Mouse (Mus musculus) liver, embryonic 14.5 days (tissue): ENCODE results near the gene Gpc6. TPM values are rescaled to one million over a fixed set of nuclear protein-coding genes. Genes with fewer than 3 reads are reported as not detected.

Source experiments
- ATAC-seq: fragments of 200-750 bp; cut with Nextera tagmentation; 2 replicates; pipeline ENCODE4 v1.8.0; 2017; ENCODE audit warnings: moderate number of reproducible peaks, mild to moderate bottlenecking, moderate library complexity; ENCODE audit not compliant: insufficient read depth
- DNase-seq, 3 experiments: peaks; one replicate each; pipeline ENCODE4 v3.0.0-alpha.2; 2012 to 2013; ENCODE audit warnings: low read depth in 3 of 3, low spot score in 3 of 3
- H3K27ac ChIP-seq: fragments of 300-500 bp; sonication (generic); 2 replicates; pipeline ENCODE4 v1.5.1; 2014; ENCODE audit warnings: moderate library complexity, mild to moderate bottlenecking, control low read depth, inconsistent platforms
- H3K27me3 ChIP-seq: fragments of 300-500 bp; sonication (generic); 2 replicates; pipeline ENCODE4 v1.6.1; 2014; ENCODE audit warnings: mild to moderate bottlenecking, low read length, moderate library complexity; ENCODE audit not compliant: control insufficient read depth, insufficient read depth
- H3K36me3 ChIP-seq: fragments of 300-500 bp; sonication (generic); replicated peaks from 2 replicates; pipeline ENCODE4 v1.6.1; 2014; ENCODE audit warnings: low read depth; ENCODE audit not compliant: control insufficient read depth, insufficient read depth
- H3K4me1 ChIP-seq, 2 experiments: fragments of 200-500 bp in 1 of 2; fragments of 300-500 bp in 1 of 2; sonication (generic) in 1 of 2; replicated peaks; 2 replicates each; pipeline ENCODE4 v1.6.1; 2012 to 2014; ENCODE audit warnings: antibody characterized with exemption in 1 of 2, inconsistent platforms in 1 of 2, low read length in 1 of 2; ENCODE audit not compliant: control insufficient read depth in 2 of 2, insufficient read depth in 2 of 2
- H3K4me2 ChIP-seq: fragments of 300-500 bp; sonication (generic); 2 replicates; pipeline ENCODE4 v1.6.1; 2014; ENCODE audit warnings: low read depth, mild to moderate bottlenecking, control low read depth, moderate library complexity
- H3K4me3 ChIP-seq, 2 experiments: fragments of 200-500 bp in 1 of 2; fragments of 300-500 bp in 1 of 2; sonication (generic) in 1 of 2; 2 replicates each; pipeline ENCODE4 v1.5.1; 2012 to 2014; ENCODE audit warnings: low read depth in 2 of 2, low read length in 2 of 2, mild to moderate bottlenecking in 2 of 2, control low read depth in 1 of 2, inconsistent platforms in 1 of 2, moderate library complexity in 1 of 2; ENCODE audit not compliant: insufficient read depth in 1 of 2
- H3K9ac ChIP-seq: fragments of 300-500 bp; sonication (generic); replicated peaks from 2 replicates; pipeline ENCODE4 v1.6.1; 2014; ENCODE audit warnings: mild to moderate bottlenecking, control low read depth, moderate library complexity
- H3K9me3 ChIP-seq: fragments of 300-500 bp; sonication (generic); 2 replicates; pipeline ENCODE4 v1.6.1; 2016; ENCODE audit warnings: low read length, mixed read lengths; ENCODE audit not compliant: control insufficient read depth
- CTCF ChIP-seq: IDR thresholded peaks from 2 replicates; pipeline ENCODE4 v1.5.1; 2016; ENCODE audit warnings: antibody characterized with exemption, low read depth, control low read depth
- EP300 ChIP-seq: IDR thresholded peaks from 2 replicates; pipeline ENCODE4 v1.6.1; 2016; ENCODE audit warnings: antibody characterized with exemption, low read depth
- WGBS: fragments of 180-500 bp; shearing (Covaris S2); extraction: QIAGEN DNeasy Blood & Tissue Kit; methylation state at CpG from one replicate; pipeline ENCODE4 v1.1.7; 2014; ENCODE audit not compliant: insufficient replicate concordance; 5-methylcytosine and 5-hydroxymethylcytosine counted together
- polyA plus RNA-seq, 2 experiments: library from polyadenylated mRNA; depleted of rRNA in 1 of 2; stranded (reverse) in 1 of 2; unstranded in 1 of 2; fragments of >200 nt; fragmentation: Nextera tagmentation in 1 of 2; extraction: Ambion mirVana in 1 of 2; gene quantifications; 2 replicates each; pipeline versions ENCODE4 v1.2.1 to v1.2.3; 2012 to 2014

The Gpc6 gene
- polyA plus RNA-seq, 2 experiments: 0.97 to 2.3 TPM

DNA sequence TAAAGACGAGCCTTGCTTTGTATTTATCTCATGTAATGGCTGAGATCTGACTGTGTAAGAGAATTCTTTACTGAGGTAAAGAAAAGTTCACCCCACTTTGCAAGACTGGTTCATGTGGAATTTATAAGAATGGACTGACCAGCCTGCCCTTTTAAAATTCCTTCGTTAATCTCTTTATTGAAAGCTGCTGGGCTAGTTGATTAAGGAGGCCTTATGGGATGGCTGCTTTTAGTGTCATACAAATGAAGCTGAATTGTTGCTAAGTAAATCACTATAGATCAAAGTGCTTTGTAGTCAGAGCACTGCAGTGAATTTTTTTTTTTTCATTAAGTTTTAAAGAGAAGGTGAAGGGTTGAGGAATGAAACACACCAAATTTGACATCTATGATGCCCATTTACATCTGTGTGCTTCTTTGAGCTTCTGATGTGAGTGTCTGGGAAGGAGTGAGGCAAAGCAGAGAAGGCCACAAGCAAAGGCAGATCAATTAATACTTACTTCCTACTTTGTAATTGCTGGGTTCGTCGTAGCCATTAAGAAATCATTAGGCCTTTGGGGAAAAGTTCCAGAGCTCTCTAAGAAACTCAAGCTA is 90.3 kb downstream of the Gpc6 start:
- Histone ChIP-seq H3K4me3 (no peak overlapping the region), H3K9ac (no peak overlapping the region), H3K27me3 (no peaks in the 10 kb centered on the region), H3K9me3 (no peaks in the 10 kb centered on the region), H3K4me1 (no peaks in the 10 kb centered on the region), H3K27ac (no peak overlapping the region), H3K4me2 (no peak overlapping the region), H3K36me3 (no peaks in the 10 kb centered on the region)
- ATAC-seq (no peak), DNase-seq (no peak)
- TF ChIP-seq CTCF (no peak), EP300 (no peak)
- 44% methylated on average over 4 of the region's 4 CpGs for WGBS

DNA sequence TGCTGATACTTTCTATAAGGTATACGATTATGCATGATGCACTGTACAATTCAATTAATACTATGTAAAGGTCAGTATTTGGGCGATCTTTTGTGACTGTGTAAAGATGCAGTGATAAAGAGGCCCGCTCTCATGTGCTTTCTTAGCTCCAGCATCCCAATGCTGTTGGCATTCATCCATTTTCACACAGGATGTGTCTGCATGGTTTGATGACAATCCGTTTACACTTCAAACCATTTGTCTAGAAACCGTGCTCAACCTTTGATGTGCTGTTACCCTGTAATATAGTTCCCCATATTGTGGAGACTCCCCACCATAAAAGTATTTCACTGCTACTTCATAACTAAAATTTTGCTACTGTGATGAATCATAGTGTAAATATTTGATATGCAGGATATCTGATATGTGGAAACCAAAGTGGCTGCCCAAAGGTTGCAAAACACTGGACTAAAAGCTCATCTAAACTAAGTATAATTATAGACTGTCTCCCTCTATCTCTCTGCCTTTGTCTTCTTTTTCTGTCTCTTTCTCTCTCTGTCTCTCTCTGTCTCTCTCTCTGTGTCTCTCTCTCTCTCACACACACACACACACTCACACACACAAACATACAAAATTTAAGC is 97.2 kb downstream of the Gpc6 start:
- Histone ChIP-seq H3K27ac (no peak overlapping the region), H3K27me3 (no peaks in the 10 kb centered on the region), H3K9ac (no peak overlapping the region), H3K4me1 (no peaks in the 10 kb centered on the region), H3K4me2 (no peak overlapping the region), H3K4me3 (no peak overlapping the region), H3K36me3 (no peaks in the 10 kb centered on the region), H3K9me3 (no peaks in the 10 kb centered on the region)
- ATAC-seq: no peak
- TF ChIP-seq CTCF: no peak
- no peak for TF ChIP-seq EP300
- DNase-seq: no peak
- WGBS: 55% methylated on average over 5 of the region's 5 CpGs

DNA sequence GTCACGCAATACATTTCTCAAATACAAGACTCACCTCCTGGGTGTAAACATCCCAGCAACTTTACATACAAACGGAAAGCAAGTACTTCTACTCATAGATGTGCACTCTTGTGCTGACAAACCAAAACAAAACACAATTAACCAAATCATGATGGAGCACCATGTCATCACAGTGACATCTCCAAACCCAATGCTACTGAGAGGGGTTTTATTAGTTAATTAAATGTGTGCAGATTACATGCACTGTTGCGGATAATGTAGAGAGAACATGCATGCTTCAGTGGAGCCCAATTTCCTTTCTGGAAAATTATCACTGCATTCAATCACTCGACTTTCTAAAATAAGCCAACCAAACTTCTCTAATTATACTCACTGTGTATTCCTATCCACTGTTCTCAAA is 109.0 kb downstream of the Gpc6 start:
- Histone ChIP-seq H3K27me3 (no peaks in the 10 kb centered on the region), H3K4me2 (no peak overlapping the region), H3K36me3 (no peaks in the 10 kb centered on the region), H3K27ac (no peak overlapping the region), H3K4me3 (no peak overlapping the region), H3K9me3 (no peaks in the 10 kb centered on the region), H3K4me1 (no peaks in the 10 kb centered on the region), H3K9ac (no peak overlapping the region)
- TF ChIP-seq EP300 (no peak), CTCF (no peak)
- 64% methylated on average over 4 of the region's 4 CpGs for WGBS
- ATAC-seq (no peak), DNase-seq (no peak)

- no peak overlapping the region for H3K27ac ChIP-seq
- no peaks in the 10 kb centered on the region for H3K9me3 ChIP-seq
- H3K9ac ChIP-seq: no peak overlapping the region
- H3K4me3 ChIP-seq: no peak overlapping the region
- ATAC-seq: no peak
- no peak for TF ChIP-seq CTCF
- no peak for TF ChIP-seq EP300
- WGBS: 68% methylated on average over 5 of the region's 5 CpGs
- H3K4me2 ChIP-seq: no peak overlapping the region
- no peaks in the 10 kb centered on the region for H3K4me1 ChIP-seq
- DNase-seq: no peak
- H3K27me3 ChIP-seq: no peaks in the 10 kb centered on the region
- H3K36me3 ChIP-seq: no peaks in the 10 kb centered on the region
Observed at GRCm38 (mm10) chr14:117041017-117041416, 115.9 kb downstream of the Gpc6 start.

GRCm38 (mm10) chr14:117048951-117049350 is 123.8 kb downstream of the Gpc6 start:
- H3K36me3 ChIP-seq: no peaks in the 10 kb centered on the region
- H3K9ac ChIP-seq: no peak overlapping the region
- H3K4me2 ChIP-seq: no peak overlapping the region
- no peaks in the 10 kb centered on the region for H3K9me3 ChIP-seq
- ATAC-seq (no peak), DNase-seq (no peak)
- H3K4me1 ChIP-seq: no peaks in the 10 kb centered on the region
- no peaks in the 10 kb centered on the region for H3K27me3 ChIP-seq
- TF ChIP-seq EP300: no peak
- no peak for TF ChIP-seq CTCF
- H3K4me3 ChIP-seq: no peak overlapping the region
- no peak overlapping the region for H3K27ac ChIP-seq
- WGBS: 40% methylated on average over 2 of the region's 2 CpGs
